Mouse (Mus musculus) stomach, postnatal 0 days (tissue): ENCODE results near the gene Cdc42ep2.

Experiments
- CTCF ChIP-seq: IDR thresholded peaks from 2 replicates; pipeline ENCODE4 v1.5.1; 2016; ENCODE audit warnings: antibody characterized with exemption, low read depth, mild to moderate bottlenecking, moderate library complexity
- EP300 ChIP-seq: optimal IDR thresholded peaks from 2 replicates; pipeline ENCODE3; 2016; ENCODE audit warnings: antibody characterized with exemption

GRCm38 (mm10) chr19:5871273-5871672, 53.3 kb downstream of the Cdc42ep2 start:
- TF ChIP-seq CTCF, result no peak
- no peak for TF ChIP-seq EP300
